Mouse (Mus musculus): ENCODE measurements around the gene Olfr1326-ps1. TPM values are rescaled to one million over a fixed set of nuclear protein-coding genes. Genes with fewer than 3 reads are reported as not detected.

Gene Olfr1326-ps1
- not detected for total RNA-seq (2021)

DNA sequence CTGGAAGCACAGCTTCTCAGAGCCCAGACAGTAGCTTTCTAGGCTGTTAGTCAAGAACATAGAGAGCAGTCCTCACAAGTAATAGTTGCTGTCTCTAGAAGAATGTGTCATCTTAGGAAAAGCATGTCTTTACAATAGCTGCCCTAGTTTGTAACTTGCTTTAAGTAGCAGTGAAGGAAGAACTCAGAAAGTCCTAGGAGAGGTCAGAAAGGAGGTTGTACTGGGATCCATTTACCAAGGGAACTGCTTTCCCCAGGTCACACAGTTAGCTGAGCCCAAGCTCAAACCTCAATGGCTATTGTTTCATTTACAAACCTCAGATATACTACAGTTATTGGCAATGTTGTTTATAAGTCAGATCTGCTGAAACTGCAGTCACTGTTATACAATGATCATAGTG, at the start of gene Olfr1326-ps1:
Olfr1326-ps1 (minus strand) TSS at position 101 of the 400 bp plus-strand sequence.
- DNase-seq: no peak

- DNase-seq: no peak
These were observed 17.7 kb upstream of the Olfr1326-ps1 start, which contains the start of gene Olfr1325 for GRCm38 (mm10) chrX:74592379-74592778. Gene Olfr1325 (plus strand): TSS chrX:74592679.

Other genes starting within 250 kb of the Olfr1326-ps1 start
- gene Plxna3, start 245.8 kb downstream of the Olfr1326-ps1 start, total RNA-seq (2021): 1 to 10 TPM; 2.8 to 3.6 TPM
- 10 to 100 TPM; 51.8 to 54.6 TPM for gene Lage3, start 221.3 kb downstream of the Olfr1326-ps1 start, total RNA-seq (2021)
- gene Ubl4a, start 201.7 kb downstream of the Olfr1326-ps1 start, total RNA-seq (2021): 10 to 100 TPM; 48.3 to 50.5 TPM
- gene Slc10a3, start 201.5 kb downstream of the Olfr1326-ps1 start, total RNA-seq (2021): 1 to 10 TPM; 7.8 to 7.9 TPM
- 10 to 100 TPM; 16.6 to 24.0 TPM for gene Fam3a, start 181.6 kb downstream of the Olfr1326-ps1 start, total RNA-seq (2021)
- 10 to 100 TPM; 39.7 to 40.8 TPM for gene Ikbkg, start 181.6 kb downstream of the Olfr1326-ps1 start, total RNA-seq (2021)
- gene G6pdx, start 145.7 kb downstream of the Olfr1326-ps1 start, total RNA-seq (2021): 1 to 10 TPM; 9.1 to 10.0 TPM
- gene Gm6880, start 93.5 kb downstream of the Olfr1326-ps1 start, total RNA-seq (2021): not detected
- not detected for gene Olfr1325, start 17.8 kb upstream of the Olfr1326-ps1 start, total RNA-seq (2021)
- gene Gm5640, start 70.7 kb upstream of the Olfr1326-ps1 start, total RNA-seq (2021): under 1 TPM in 1 of 2 experiments, not detected in 1; 0.29 TPM
- gene Gm6890, start 166.0 kb upstream of the Olfr1326-ps1 start, total RNA-seq (2021): not detected